Comparison of ENCODE assay signal across 11 mouse cellular contexts in the genomic region with DNA sequence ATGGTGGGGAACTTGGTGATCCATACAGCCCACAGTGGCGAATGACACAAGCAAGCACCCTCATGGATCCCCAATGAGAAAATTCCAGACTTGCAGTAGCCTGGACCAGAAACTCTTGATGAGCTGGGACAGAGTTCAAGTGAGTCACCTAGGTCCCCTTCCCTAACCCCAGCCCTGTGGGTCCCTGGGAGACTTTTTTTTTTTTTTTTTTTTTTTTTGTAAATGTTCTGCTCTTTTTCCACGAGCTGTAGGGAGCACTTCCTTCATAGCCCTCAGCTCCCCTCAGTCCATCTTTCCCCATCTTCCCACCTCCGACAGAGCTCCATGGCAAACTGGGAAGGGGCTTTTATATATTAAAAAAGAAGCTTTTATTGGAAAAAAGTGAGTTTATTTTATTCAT. TPM values are rescaled to one million over a fixed set of nuclear protein-coding genes. Genes with fewer than 3 reads are reported as not detected.
A peak's percentile ranks its signal among the peaks of the same experiment; 100 is the strongest.
DNase-seq lines count a peak whose midpoint lies in the region; ATAC-seq lines count a peak whose summit lies in the region.
"Had no signal": no experiment of that assay in that cellular context is flagged by ENCODE, and none has a peak within 500 bp of the region (broad histone marks: within the 10 kb centered on the region; RNA-seq: fewer than 3 reads in every experiment).

No protein-coding gene starts in this region.

- H3K4me1 ChIP-seq in liver, embryonic 12.5 days = peaks cover 70% of the 10 kb centered on the region
- H3K4me1 ChIP-seq in embryonic facial prominence, embryonic 15.5 days = peaks cover 43% of the 10 kb centered on the region
- H3K4me1 ChIP-seq in hindbrain, embryonic 12.5 days = peaks cover 48% of the 10 kb centered on the region
- H3K4me1 ChIP-seq in midbrain, embryonic 15.5 days = peaks cover 32% of the 10 kb centered on the region

- no peak overlapping the region for H3K27ac ChIP-seq in liver, embryonic 12.5 days
- H3K27ac ChIP-seq in embryonic facial prominence, embryonic 15.5 days (replicated peaks) = no peak overlapping the region
- H3K27ac ChIP-seq in hindbrain, embryonic 12.5 days = no peak overlapping the region
- no peak overlapping the region for H3K27ac ChIP-seq in midbrain, embryonic 15.5 days

- no peaks in the 10 kb centered on the region for H3K9me3 ChIP-seq in liver, embryonic 12.5 days (replicated peaks)
- no peaks in the 10 kb centered on the region for H3K9me3 ChIP-seq in embryonic facial prominence, embryonic 15.5 days (replicated peaks)
- H3K9me3 ChIP-seq in hindbrain, embryonic 12.5 days (replicated peaks) = no peaks in the 10 kb centered on the region
- H3K9me3 ChIP-seq in midbrain, embryonic 15.5 days = no peaks in the 10 kb centered on the region

- WGBS in liver, embryonic 12.5 days (ENCODE audit: insufficient replicate concordance) = 62% methylated on average over 3 of the region's 3 CpGs
- 63% methylated on average over 3 of the region's 3 CpGs for WGBS in embryonic facial prominence, embryonic 15.5 days
- 43% methylated on average over 3 of the region's 3 CpGs for WGBS in hindbrain, embryonic 12.5 days
- 36% methylated on average over 3 of the region's 3 CpGs for WGBS in midbrain, embryonic 15.5 days

- H3K4me2 ChIP-seq in liver, embryonic 12.5 days = peak overlapping the region; percentile 73; the same call in 1 of the 2 replicates
- H3K4me2 ChIP-seq in embryonic facial prominence, embryonic 15.5 days (replicated peaks) = peak overlapping the region; percentile 78; the same call in 1 of the 2 replicates
- peak overlapping the region; percentile 63 for H3K4me2 ChIP-seq in hindbrain, embryonic 12.5 days (replicated peaks)
- H3K4me2 ChIP-seq in midbrain, embryonic 15.5 days = peak overlapping the region; percentile 82

- ATAC-seq in liver, embryonic 12.5 days = no peak
- ATAC-seq in embryonic facial prominence, embryonic 15.5 days (ENCODE audit: insufficient number of reproducible peaks, low FRiP score, low TSS enrichment, low read depth) = no peak
- ATAC-seq in hindbrain, embryonic 12.5 days (ENCODE audit: low FRiP score) = no peak
- no peak for ATAC-seq in midbrain, embryonic 15.5 days (replicated peaks)
- ATAC-seq in CD4-positive, CD25-positive, alpha-beta regulatory T cell, adult 4 months = no peak
- ATAC-seq: Patski had no signal

- no peak overlapping the region for H3K4me3 ChIP-seq in liver, embryonic 12.5 days
- no peak overlapping the region for H3K4me3 ChIP-seq in embryonic facial prominence, embryonic 15.5 days (replicated peaks)
- H3K4me3 ChIP-seq in hindbrain, embryonic 12.5 days = peak overlapping the region; percentile 75
- peak overlapping the region; percentile 51 for H3K4me3 ChIP-seq in midbrain, embryonic 15.5 days

- no peak for DNase-seq in liver
- no peak for DNase-seq in layer of hippocampus, postnatal 14 days (ENCODE audit: low spot score in 2 of 2)
- DNase-seq in right cerebral cortex, postnatal 10 days (ENCODE audit: low spot score in 2 of 2) = no peak

- no peak overlapping the region for H3K9ac ChIP-seq in liver, embryonic 12.5 days
- no peak overlapping the region for H3K9ac ChIP-seq in embryonic facial prominence, embryonic 15.5 days
- peak overlapping the region; percentile 90 for H3K9ac ChIP-seq in hindbrain, embryonic 12.5 days
- no peak overlapping the region for H3K9ac ChIP-seq in midbrain, embryonic 15.5 days

- peaks cover 56% of the 10 kb centered on the region for H3K27me3 ChIP-seq in liver, embryonic 12.5 days (replicated peaks)
- peaks cover 8% of the 10 kb centered on the region; the same call in 1 of the 2 replicates for H3K27me3 ChIP-seq in embryonic facial prominence, embryonic 15.5 days
- H3K27me3 ChIP-seq in hindbrain, embryonic 12.5 days = peaks cover 16% of the 10 kb centered on the region
- H3K27me3 ChIP-seq in midbrain, embryonic 15.5 days (replicated peaks) = peaks cover 14% of the 10 kb centered on the region
- H3K27me3 ChIP-seq: Patski had no signal

- peaks cover 19% of the 10 kb centered on the region for H3K36me3 ChIP-seq in liver, embryonic 12.5 days
- peaks cover 5% of the 10 kb centered on the region for H3K36me3 ChIP-seq in embryonic facial prominence, embryonic 15.5 days
- H3K36me3 ChIP-seq in hindbrain, embryonic 12.5 days = 0 out of 2 replicates have a peak, but pooled peaks cover 5% of the 10 kb centered on the region
- H3K36me3 ChIP-seq in midbrain, embryonic 15.5 days (replicated peaks) = no peaks in the 10 kb centered on the region

RNA-seq across cellular contexts. Expression of gene Chrm4, which starts 2.4 kb away (rescaled TPM):
- 0.17 TPM in 1 of 2 replicates, not detected in the other for polyA plus RNA-seq in liver, embryonic 12.5 days (2016; fragmentation: Nextera tagmentation; extraction: Ambion mirVana)
- polyA plus RNA-seq in embryonic facial prominence, embryonic 15.5 days (2015; fragmentation: Nextera tagmentation; extraction: Ambion mirVana) = 0.25 and 0.49 TPM in 2 replicates
- 0.77 and 1.0 TPM in 2 replicates for polyA plus RNA-seq in hindbrain, embryonic 12.5 days (2016; fragmentation: Nextera tagmentation; extraction: Ambion mirVana)
- 0.57 and 0.66 TPM in 2 replicates for polyA plus RNA-seq in midbrain, embryonic 15.5 days (2015; fragmentation: Nextera tagmentation; extraction: Ambion mirVana)
- polyA plus RNA-seq in CD4-positive, CD25-positive, alpha-beta regulatory T cell, adult 4 months (2017; shearing (Covaris generic)) = under 1 TPM in 1 of 2 experiments, not detected in 1; 0.30 TPM
- 10 to 100 TPM; 15.1 to 21.2 TPM for total RNA-seq in layer of hippocampus, postnatal 14 days (2021)
- total RNA-seq: hematopoietic stem cell, adult 5-6 weeks had no signal
- polyA plus RNA-seq: Patski had no signal

RNA-seq across cellular contexts. Expression of gene Mdk, which starts 2.6 kb away (rescaled TPM):
- polyA plus RNA-seq in liver, embryonic 12.5 days (2016; fragmentation: Nextera tagmentation; extraction: Ambion mirVana) = 137 and 140 TPM in 2 replicates
- 879 and 898 TPM in 2 replicates for polyA plus RNA-seq in embryonic facial prominence, embryonic 15.5 days (2015; fragmentation: Nextera tagmentation; extraction: Ambion mirVana)
- polyA plus RNA-seq in hindbrain, embryonic 12.5 days (2016; fragmentation: Nextera tagmentation; extraction: Ambion mirVana) = 904 and 962 TPM in 2 replicates
- 132 and 158 TPM in 2 replicates for polyA plus RNA-seq in midbrain, embryonic 15.5 days (2015; fragmentation: Nextera tagmentation; extraction: Ambion mirVana)
- polyA plus RNA-seq in CD4-positive, CD25-positive, alpha-beta regulatory T cell, adult 4 months (2017; shearing (Covaris generic)) = 1 to 10 TPM; 1.9 to 3.1 TPM
- total RNA-seq in layer of hippocampus, postnatal 14 days (2021) = 10 to 100 TPM; 39.5 to 40.9 TPM
- total RNA-seq: hematopoietic stem cell, adult 5-6 weeks had no signal

RNA-seq across cellular contexts. Expression of gene Gm9821, which starts 16.0 kb away (rescaled TPM):
- 2.3 and 2.5 TPM in 2 replicates for polyA plus RNA-seq in liver, embryonic 12.5 days (2016; fragmentation: Nextera tagmentation; extraction: Ambion mirVana)
- 0.67 and 0.79 TPM in 2 replicates for polyA plus RNA-seq in embryonic facial prominence, embryonic 15.5 days (2015; fragmentation: Nextera tagmentation; extraction: Ambion mirVana)
- 0.50 and 0.57 TPM in 2 replicates for polyA plus RNA-seq in hindbrain, embryonic 12.5 days (2016; fragmentation: Nextera tagmentation; extraction: Ambion mirVana)
- polyA plus RNA-seq in midbrain, embryonic 15.5 days (2015; fragmentation: Nextera tagmentation; extraction: Ambion mirVana) = 0.20 and 0.31 TPM in 2 replicates
- polyA plus RNA-seq in CD4-positive, CD25-positive, alpha-beta regulatory T cell, adult 4 months (2017; shearing (Covaris generic)) = under 1 TPM; 0.82 to 0.86 TPM
- total RNA-seq in layer of hippocampus, postnatal 14 days (2021) = not detected
- total RNA-seq: layer of hippocampus, postnatal 25 days had no signal

RNA-seq across cellular contexts. Expression of gene Dgkz, which starts 46.2 kb away (rescaled TPM):
- 46.9 and 48.8 TPM in 2 replicates for polyA plus RNA-seq in liver, embryonic 12.5 days (2016; fragmentation: Nextera tagmentation; extraction: Ambion mirVana)
- polyA plus RNA-seq in embryonic facial prominence, embryonic 15.5 days (2015; fragmentation: Nextera tagmentation; extraction: Ambion mirVana) = 36.3 and 39.9 TPM in 2 replicates
- polyA plus RNA-seq in hindbrain, embryonic 12.5 days (2016; fragmentation: Nextera tagmentation; extraction: Ambion mirVana) = 30.9 and 31.9 TPM in 2 replicates
- 32.2 and 36.1 TPM in 2 replicates for polyA plus RNA-seq in midbrain, embryonic 15.5 days (2015; fragmentation: Nextera tagmentation; extraction: Ambion mirVana)
- polyA plus RNA-seq in CD4-positive, CD25-positive, alpha-beta regulatory T cell, adult 4 months (2017; shearing (Covaris generic)) = 100 to 1,000 TPM; 131 to 138 TPM
- 100 to 1,000 TPM; 391 to 416 TPM for total RNA-seq in layer of hippocampus, postnatal 14 days (2021)

Comparison
In these comparisons a context has a peak if more than half of its experiments do, and no peak if none do; other contexts are left out.
1. H3K4me3 ChIP-seq: peak in hindbrain, embryonic 12.5 days (single experiment) and midbrain, embryonic 15.5 days (single experiment); none in liver, embryonic 12.5 days (single experiment) and embryonic facial prominence, embryonic 15.5 days (single experiment).
2. RNA of gene Mdk, which starts 2.6 kb away (polyA plus RNA-seq): 904 to 962 TPM in hindbrain, embryonic 12.5 days, 879 to 898 TPM in embryonic facial prominence, embryonic 15.5 days, 137 to 140 TPM in liver, embryonic 12.5 days and 132 to 158 TPM in midbrain, embryonic 15.5 days; 1.9 to 3.1 TPM in CD4-positive, CD25-positive, alpha-beta regulatory T cell, adult 4 months; every median in the first group is over 10 times any median in the second.
3. Peak in every context shown above with its lines, with median percentiles within 50 percentile points of each other: H3K4me2 ChIP-seq.